Mouse (Mus musculus): ENCODE measurements around the gene Hspd1. TPM values are rescaled to one million over a fixed set of nuclear protein-coding genes. Genes with fewer than 3 reads are reported as not detected.
"Not testable (repeated sequence)": the region's sequence is repeated elsewhere in the genome, so short reads cannot be mapped to it uniquely, and the experiment has no call there.

Hspd1 gene
- polyA plus RNA-seq, 1 experiment from 2014 or later = 370 TPM

GRCm38 (mm10) chr1:55085781-55086366 is 2.2 kb downstream of the Hspd1 start:
- 45% methylated on average over 7 of the region's 7 CpGs for WGBS
- no peak overlapping the region for H3K27ac ChIP-seq
- no peaks in the 10 kb centered on the region for H3K9me3 ChIP-seq
- peaks cover 27% of the 10 kb centered on the region for H3K4me1 ChIP-seq
- H3K4me3 ChIP-seq = peak overlapping the region; percentile 96
- peaks cover 53% of the 10 kb centered on the region for H3K36me3 ChIP-seq
- no peaks in the 10 kb centered on the region for H3K27me3 ChIP-seq
- H3K9ac ChIP-seq = peak overlapping the region; percentile 94; the same call in 1 of the 2 replicates
- no peak for ATAC-seq (ENCODE audit: insufficient number of reproducible peaks, insufficient read depth, low FRiP score, low TSS enrichment)
- peak overlapping the region; percentile 92 for H3K4me2 ChIP-seq (replicated peaks)

DNA sequence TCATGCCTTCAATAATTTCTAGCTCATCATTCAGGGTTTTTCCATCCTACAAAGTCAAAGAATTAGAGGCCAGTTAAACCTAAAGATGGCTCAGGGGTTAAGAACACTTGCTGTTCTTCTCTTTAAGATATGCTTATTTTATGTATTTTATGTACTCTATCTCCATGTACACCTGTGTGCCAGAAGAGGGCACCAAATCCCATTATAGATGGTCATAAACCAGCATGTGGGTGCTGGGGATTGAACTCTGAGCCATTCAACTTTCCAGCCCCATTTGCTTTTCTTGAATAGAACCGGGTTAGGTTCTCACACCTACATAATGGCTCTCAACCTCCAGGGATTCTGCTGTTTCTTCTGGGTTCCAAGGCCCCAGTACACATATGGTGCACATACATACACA is 5.9 kb downstream of the Hspd1 start:
- ATAC-seq (ENCODE audit: insufficient number of reproducible peaks, insufficient read depth, low FRiP score, low TSS enrichment) = no peak

DNA sequence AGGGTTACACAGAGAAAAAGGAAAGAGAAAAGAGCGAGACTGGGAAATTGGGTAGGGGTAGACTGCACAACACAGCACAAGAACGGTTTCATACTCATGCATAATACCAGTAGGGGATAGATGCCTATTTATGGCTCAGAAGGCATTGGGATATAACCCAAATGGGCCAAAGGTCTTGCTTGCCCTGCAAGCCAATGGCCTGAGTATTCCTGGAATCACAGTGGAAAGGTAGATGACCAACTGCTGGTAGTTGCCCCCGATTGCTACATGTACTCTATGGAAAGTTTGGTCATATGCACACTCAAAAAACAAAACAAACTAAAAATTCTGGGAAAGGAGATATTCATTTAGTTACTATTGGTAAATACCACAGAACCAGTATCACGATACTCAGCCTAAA is 8.4 kb downstream of the Hspd1 start:
- H3K36me3 ChIP-seq = peaks cover 63% of the 10 kb centered on the region
- no peak overlapping the region for H3K27ac ChIP-seq
- 0 out of 2 replicates have a peak, but pooled peaks cover 8% of the 10 kb centered on the region for H3K4me1 ChIP-seq
- ATAC-seq (ENCODE audit: insufficient number of reproducible peaks, insufficient read depth, low FRiP score, low TSS enrichment) = no peak
- no peaks in the 10 kb centered on the region for H3K9me3 ChIP-seq
- H3K4me3 ChIP-seq = no peak overlapping the region
- WGBS = 94% methylated on average over 4 of the region's 4 CpGs
- no peak overlapping the region for H3K9ac ChIP-seq
- no peaks in the 10 kb centered on the region for H3K27me3 ChIP-seq
- H3K4me2 ChIP-seq (replicated peaks) = no peak overlapping the region

More for the DNA sequence above, 5.9 kb downstream of the Hspd1 start:
- no peak overlapping the region for H3K27ac ChIP-seq
- H3K36me3 ChIP-seq = peaks cover 68% of the 10 kb centered on the region
- 86% methylated on average over 1 of the region's 1 CpGs for WGBS
- no peak overlapping the region for H3K9ac ChIP-seq
- no peak overlapping the region for H3K4me2 ChIP-seq (replicated peaks)
- H3K27me3 ChIP-seq = no peaks in the 10 kb centered on the region
- H3K9me3 ChIP-seq = no peaks in the 10 kb centered on the region
- H3K4me3 ChIP-seq = no peak overlapping the region
- peaks cover 18% of the 10 kb centered on the region for H3K4me1 ChIP-seq

- H3K27me3 ChIP-seq = no peaks in the 10 kb centered on the region
- 75% methylated on average over 2 of the region's 2 CpGs for WGBS
- no peak overlapping the region for H3K4me2 ChIP-seq (replicated peaks)
- no peak overlapping the region for H3K9ac ChIP-seq
- no peaks in the 10 kb centered on the region for H3K9me3 ChIP-seq
- no peak overlapping the region for H3K27ac ChIP-seq
- ATAC-seq (ENCODE audit: insufficient number of reproducible peaks, insufficient read depth, low FRiP score, low TSS enrichment) = no peak
- H3K4me3 ChIP-seq = no peak overlapping the region
- H3K4me1 ChIP-seq = 0 out of 2 replicates have a peak, but pooled peaks cover 3% of the 10 kb centered on the region
- H3K36me3 ChIP-seq = peaks cover 42% of the 10 kb centered on the region
Measured at GRCm38 (mm10) chr1:55076849-55077516, 11.1 kb downstream of the Hspd1 start.

- Histone ChIP-seq H3K9ac (no peak overlapping the region), H3K9me3 (no peaks in the 10 kb centered on the region), H3K4me2 (replicated peaks) (no peak overlapping the region), H3K4me1 (0 out of 2 replicates have a peak, but pooled peaks cover 3% of the 10 kb centered on the region), H3K4me3 (no peak overlapping the region), H3K36me3 (peaks cover 36% of the 10 kb centered on the region), H3K27me3 (no peaks in the 10 kb centered on the region), H3K27ac (no peak overlapping the region)
- ATAC-seq (ENCODE audit: insufficient number of reproducible peaks, insufficient read depth, low FRiP score, low TSS enrichment) = no peak
Measured at GRCm38 (mm10) chr1:55076395-55076743, 11.7 kb downstream of the Hspd1 start.

- no peak for ATAC-seq (ENCODE audit: insufficient number of reproducible peaks, insufficient read depth, low FRiP score, low TSS enrichment)
- no peaks in the 10 kb centered on the region for H3K27me3 ChIP-seq
- 0 out of 2 replicates have a peak, but pooled peaks cover 3% of the 10 kb centered on the region for H3K4me1 ChIP-seq
- H3K9me3 ChIP-seq = no peaks in the 10 kb centered on the region
- H3K36me3 ChIP-seq = peaks cover 31% of the 10 kb centered on the region
- H3K4me3 ChIP-seq = no peak overlapping the region
- no peak overlapping the region for H3K4me2 ChIP-seq (replicated peaks)
- H3K27ac ChIP-seq = no peak overlapping the region
- no peak overlapping the region for H3K9ac ChIP-seq
- 73% methylated on average over 5 of the region's 5 CpGs for WGBS
Measured at GRCm38 (mm10) chr1:55075652-55076394, 12.2 kb downstream of the Hspd1 start.

GRCm38 (mm10) chr1:55074757-55075156 is 13.3 kb downstream of the Hspd1 start:
- no peak overlapping the region for H3K4me2 ChIP-seq (replicated peaks)
- no peak for ATAC-seq (ENCODE audit: insufficient number of reproducible peaks, insufficient read depth, low FRiP score, low TSS enrichment)
- H3K27ac ChIP-seq = no peak overlapping the region
- H3K4me1 ChIP-seq = 0 out of 2 replicates have a peak, but pooled peaks cover 3% of the 10 kb centered on the region
- no peak overlapping the region for H3K4me3 ChIP-seq
- peaks cover 24% of the 10 kb centered on the region for H3K36me3 ChIP-seq
- H3K27me3 ChIP-seq = no peaks in the 10 kb centered on the region
- WGBS = 42% methylated on average over 2 of the region's 2 CpGs
- H3K9ac ChIP-seq = no peak overlapping the region
- H3K9me3 ChIP-seq = no peaks in the 10 kb centered on the region

DNA sequence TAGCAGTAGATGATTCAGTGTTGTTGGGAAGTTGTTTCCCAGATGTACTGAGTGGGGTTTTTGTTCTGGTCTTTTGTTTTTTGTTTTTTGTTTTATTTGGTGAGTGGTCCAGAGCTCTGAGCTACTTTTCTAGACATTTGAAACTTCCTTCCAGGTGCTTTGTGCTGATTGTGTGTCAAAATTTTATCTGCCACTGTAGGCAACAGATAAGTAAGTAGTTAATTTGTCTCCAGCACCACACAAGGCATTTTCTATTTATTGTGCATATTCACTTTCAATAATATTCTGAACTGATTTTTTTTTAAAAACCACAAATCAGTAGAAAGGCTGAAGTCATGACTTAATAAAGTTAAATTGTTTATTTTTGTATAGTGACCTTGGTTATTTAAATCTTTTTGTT is 15.7 kb downstream of the Hspd1 start:
- H3K4me1 ChIP-seq; H3K9me3 ChIP-seq; H3K4me3 ChIP-seq; H3K27ac ChIP-seq; H3K9ac ChIP-seq; ATAC-seq (ENCODE audit: insufficient number of reproducible peaks, insufficient read depth, low FRiP score, low TSS enrichment); H3K27me3 ChIP-seq; H3K4me2 ChIP-seq (replicated peaks): not testable (repeated sequence)
- peaks cover 19% of the 10 kb centered on the region for H3K36me3 ChIP-seq

DNA sequence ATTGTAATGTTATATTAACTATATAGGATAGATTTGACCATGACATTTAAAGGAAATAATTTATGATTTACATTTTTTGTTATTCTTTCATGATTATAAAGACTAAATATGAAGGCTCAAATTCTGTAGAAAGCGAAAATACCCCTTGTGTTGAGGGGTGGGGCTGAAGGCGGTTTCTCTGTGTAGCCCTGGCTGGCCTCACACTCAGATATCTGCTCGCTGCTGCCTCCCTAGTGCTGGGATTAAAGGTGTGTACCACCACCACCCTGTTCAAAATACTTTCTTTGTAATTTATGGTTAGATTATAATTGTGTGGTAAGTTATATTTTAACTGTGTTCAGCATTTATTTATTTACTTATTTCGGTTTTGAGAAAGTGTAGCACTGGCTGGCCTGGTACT is 26.3 kb downstream of the Hspd1 start:
- ATAC-seq (ENCODE audit: insufficient number of reproducible peaks, insufficient read depth, low FRiP score, low TSS enrichment) = no peak
- Histone ChIP-seq H3K27me3 (no peaks in the 10 kb centered on the region), H3K4me1 (no peaks in the 10 kb centered on the region), H3K9me3 (no peaks in the 10 kb centered on the region), H3K36me3 (peaks cover 29% of the 10 kb centered on the region), H3K27ac (no peak overlapping the region), H3K4me2 (replicated peaks) (no peak overlapping the region), H3K9ac (no peak overlapping the region), H3K4me3 (no peak overlapping the region)
- WGBS = 89% methylated on average over 4 of the region's 4 CpGs

DNA sequence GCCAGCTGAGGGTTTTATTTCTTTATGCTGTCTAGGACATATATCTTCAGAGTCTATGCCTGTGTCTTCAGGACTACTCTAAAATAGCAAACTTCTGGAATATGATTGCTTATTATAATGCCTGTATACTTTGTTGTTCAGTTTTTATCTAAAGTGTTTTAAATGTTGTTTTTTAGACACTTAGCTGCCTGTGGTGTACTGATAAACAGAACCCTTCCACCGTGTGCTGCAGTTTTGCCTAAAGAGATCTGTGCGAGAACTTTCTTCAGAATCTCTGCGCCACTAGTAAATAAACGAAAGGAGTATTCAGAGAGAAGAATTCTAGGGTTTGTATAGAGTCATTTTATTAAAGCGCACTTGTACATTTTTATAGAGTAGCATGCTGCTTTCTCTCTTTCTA is 26.9 kb downstream of the Hspd1 start:
- Histone ChIP-seq H3K27ac (no peak overlapping the region), H3K4me3 (no peak overlapping the region), H3K4me1 (no peaks in the 10 kb centered on the region), H3K4me2 (replicated peaks) (no peak overlapping the region), H3K36me3 (peaks cover 24% of the 10 kb centered on the region), H3K9ac (no peak overlapping the region), H3K9me3 (no peaks in the 10 kb centered on the region), H3K27me3 (no peaks in the 10 kb centered on the region)
- 92% methylated on average over 5 of the region's 5 CpGs for WGBS
- no peak for ATAC-seq (ENCODE audit: insufficient number of reproducible peaks, insufficient read depth, low FRiP score, low TSS enrichment)

DNA sequence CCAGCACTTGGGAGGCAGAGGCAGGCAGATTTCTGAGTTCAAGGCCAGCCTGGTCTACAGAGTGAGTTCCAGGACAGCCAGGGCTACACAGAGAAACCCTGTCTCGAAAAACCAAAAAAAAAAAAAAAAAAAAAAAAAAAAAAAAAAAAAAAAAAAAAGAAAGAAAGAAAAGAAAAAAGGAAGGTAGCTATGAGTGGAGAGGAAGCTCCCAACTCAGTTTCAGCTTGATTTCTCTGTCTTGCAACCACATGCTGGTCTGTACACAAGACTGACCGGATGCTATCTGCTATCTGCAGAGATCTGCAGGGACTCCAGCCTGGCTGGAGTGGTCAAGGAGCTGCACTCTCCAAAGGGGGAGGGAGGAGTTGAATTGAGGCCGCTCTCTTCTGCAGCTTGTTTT is 29.7 kb downstream of the Hspd1 start:
- H3K4me3 ChIP-seq; H3K9me3 ChIP-seq; H3K4me1 ChIP-seq; H3K27ac ChIP-seq; H3K4me2 ChIP-seq (replicated peaks); ATAC-seq (ENCODE audit: insufficient number of reproducible peaks, insufficient read depth, low FRiP score, low TSS enrichment); H3K9ac ChIP-seq; H3K36me3 ChIP-seq; H3K27me3 ChIP-seq: not testable (repeated sequence)
- WGBS = 76% methylated on average over 2 of the region's 3 CpGs
